Mouse (Mus musculus) subcutaneous adipose tissue, adult 2 months (tissue): Measurements from ENCODE around the gene Actr2. TPM values are rescaled to one million over a fixed set of nuclear protein-coding genes. Genes with fewer than 3 reads are reported as not detected.

Source experiments
- polyA plus RNA-seq: library from polyadenylated mRNA; depleted of rRNA; stranded (reverse); fragments of >200 nt; gene quantifications from 2 replicates; pipeline ENCODE4 v1.2.3, GENCODE M21; 2012; ENCODE audit warnings: low replicate concordance; rRNA removed

Gene Actr2
- polyA plus RNA-seq: 27.3 and 30.8 TPM in 2 replicates

GRCm38 (mm10) chr11:20112741-20113480 is at the start of gene Actr2:
TSS of gene Actr2 (minus strand) at chr11:20112913.

Other genes with a start within 250 kb of the Actr2 start
- gene Spred2, start 188.5 kb downstream of the Actr2 start, polyA plus RNA-seq: 15.2 and 23.4 TPM in 2 replicates
- 66.4 and 76.2 TPM in 2 replicates for gene Rab1a, start 88.5 kb upstream of the Actr2 start, polyA plus RNA-seq
- 17.3 and 27.5 TPM in 2 replicates for gene Cep68, start 136.5 kb upstream of the Actr2 start, polyA plus RNA-seq
- gene Slc1a4, start 219.8 kb upstream of the Actr2 start, polyA plus RNA-seq: 3.4 and 7.0 TPM in 2 replicates